Mouse (Mus musculus): ENCODE measurements at regions not wholly inside any gene's neighbourhood (a gene's known extent, or its start where the extent isn't known, plus 50 kb on each side); places are given as distances from the start of the nearest gene placed in this dataset.
A peak's percentile ranks its signal among the peaks of the same experiment; 100 is the strongest.

DNA sequence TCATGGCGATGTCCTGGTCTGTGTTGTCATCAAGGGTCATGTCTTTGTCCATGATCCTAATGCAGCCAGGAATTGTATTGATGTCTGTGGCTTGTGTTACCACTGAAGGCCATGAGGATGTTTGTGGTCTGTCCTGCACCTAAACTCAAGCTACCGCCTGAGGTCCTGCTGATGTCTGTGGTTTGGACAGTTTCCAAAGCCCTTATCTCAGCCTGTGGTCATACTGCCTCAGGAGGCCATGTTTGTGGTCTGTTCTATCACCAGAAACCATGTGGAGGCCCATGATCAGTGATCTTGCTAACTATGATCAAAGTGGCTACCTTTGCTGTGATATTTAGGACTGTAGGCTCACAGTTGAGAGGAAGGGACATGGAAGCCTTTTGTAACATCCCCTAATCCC, 187.8 kb upstream of the Mad2l1 start:
- Histone ChIP-seq H3K27ac (no peak overlapping the region), H3K36me3 (replicated peaks) (no peaks in the 10 kb centered on the region), H3K27me3 (ENCODE audit: poor library complexity, severe bottlenecking) (no peaks in the 10 kb centered on the region), H3K4me3 (no peak overlapping the region), H3K4me1 (no peaks in the 10 kb centered on the region), H3K9me3 (no peaks in the 10 kb centered on the region)
- no peak for DNase-seq (ENCODE audit: extremely low spot score, low spot score)
- 92% methylated on average over 2 of the region's 2 CpGs for WGBS

DNA sequence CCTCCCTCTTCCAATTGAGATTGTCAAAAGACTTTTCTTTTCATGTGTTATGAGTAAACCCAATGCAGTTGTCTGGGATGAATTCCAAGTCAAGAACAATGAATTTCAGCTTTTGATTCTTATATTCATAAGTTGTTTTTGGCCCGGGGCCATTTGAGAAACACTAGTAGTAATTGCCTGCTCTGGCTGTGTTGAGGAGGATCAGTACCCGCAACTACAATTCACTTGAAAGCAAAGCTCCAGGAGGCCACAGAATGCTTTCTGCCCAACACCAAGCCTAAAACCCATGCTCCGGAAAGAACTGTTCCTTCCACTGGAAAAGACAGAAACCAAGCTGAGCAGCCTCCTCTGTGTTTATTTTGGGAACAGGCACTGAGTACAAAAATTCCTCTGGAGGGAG, 174.1 kb upstream of the Mad2l1 start:
- H3K27me3 ChIP-seq (ENCODE audit: poor library complexity, severe bottlenecking) = no peaks in the 10 kb centered on the region
- no peak for DNase-seq (ENCODE audit: extremely low spot score, low spot score)
- no peaks in the 10 kb centered on the region for H3K36me3 ChIP-seq (replicated peaks)
- H3K9me3 ChIP-seq = no peaks in the 10 kb centered on the region
- H3K27ac ChIP-seq = no peak overlapping the region
- peaks cover 2% of the 10 kb centered on the region; the same call in 1 of the 2 replicates for H3K4me1 ChIP-seq
- no peak overlapping the region for H3K4me3 ChIP-seq
- WGBS = 69% methylated on average over 3 of the region's 3 CpGs

DNA sequence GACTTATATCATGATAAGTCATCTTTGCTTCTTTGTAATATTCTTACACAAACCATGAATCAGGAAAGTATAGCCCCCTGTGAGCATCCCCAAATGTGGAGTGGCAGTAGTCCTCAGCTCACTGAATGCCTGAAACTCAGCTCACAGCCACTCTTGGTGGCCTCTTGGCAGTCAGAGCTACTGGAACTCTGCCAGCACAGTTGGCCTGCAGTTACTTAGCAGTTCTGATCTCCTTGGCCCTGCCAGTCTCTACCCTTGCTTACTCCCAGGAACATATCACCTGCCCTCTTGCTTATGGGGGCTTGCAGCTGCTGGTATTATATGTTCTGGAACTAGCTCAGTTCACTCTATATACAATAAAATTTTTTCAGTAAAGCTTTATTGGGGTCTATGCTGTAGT, 167.9 kb upstream of the Mad2l1 start:
- Histone ChIP-seq H3K27me3 (ENCODE audit: poor library complexity, severe bottlenecking) (no peaks in the 10 kb centered on the region), H3K4me3 (no peak overlapping the region), H3K36me3 (replicated peaks) (no peaks in the 10 kb centered on the region), H3K9me3 (no peaks in the 10 kb centered on the region), H3K27ac (no peak overlapping the region), H3K4me1 (no peaks in the 10 kb centered on the region)
- DNase-seq (ENCODE audit: extremely low spot score, low spot score) = no peak

DNA sequence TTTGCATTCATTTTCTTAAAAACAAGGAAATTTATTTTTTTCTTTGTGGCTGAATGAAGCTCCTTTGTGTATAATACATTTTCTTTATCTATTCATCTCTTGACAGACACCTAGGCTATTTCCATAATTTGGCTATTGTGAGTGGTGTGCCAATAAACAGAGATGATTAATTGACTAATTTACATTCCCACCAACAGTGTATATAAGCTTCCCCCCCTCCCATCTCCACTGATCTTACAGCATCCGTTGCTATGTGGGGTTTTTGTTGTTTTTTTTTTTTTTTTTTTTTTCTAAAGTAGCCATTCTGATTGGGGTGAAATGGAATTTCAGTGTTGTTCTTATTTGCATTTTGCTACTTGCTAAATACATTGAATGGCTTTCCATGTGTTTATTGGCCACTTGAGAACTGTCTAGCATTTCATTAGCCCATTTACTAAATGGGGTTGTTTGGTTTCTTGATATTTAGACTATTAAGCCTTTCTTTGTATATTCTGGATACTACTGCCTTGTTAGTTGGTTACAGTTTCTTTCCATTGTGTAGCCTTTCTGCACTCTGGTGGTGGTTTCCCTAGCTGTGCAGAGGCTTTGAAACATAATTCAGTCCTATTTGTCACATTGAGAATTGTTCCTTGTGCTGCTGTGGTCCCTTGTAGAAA, 153.8 kb upstream of the Mad2l1 start:
- DNase-seq (ENCODE audit: extremely low spot score, low spot score) = no peak
- no peaks in the 10 kb centered on the region for H3K36me3 ChIP-seq (replicated peaks)
- no peaks in the 10 kb centered on the region for H3K9me3 ChIP-seq
- no peaks in the 10 kb centered on the region for H3K27me3 ChIP-seq (ENCODE audit: poor library complexity, severe bottlenecking)
- no peaks in the 10 kb centered on the region for H3K4me1 ChIP-seq
- H3K27ac ChIP-seq = no peak overlapping the region
- H3K4me3 ChIP-seq = no peak overlapping the region
- 67% methylated on average over 1 of the region's 1 CpGs for WGBS

DNA sequence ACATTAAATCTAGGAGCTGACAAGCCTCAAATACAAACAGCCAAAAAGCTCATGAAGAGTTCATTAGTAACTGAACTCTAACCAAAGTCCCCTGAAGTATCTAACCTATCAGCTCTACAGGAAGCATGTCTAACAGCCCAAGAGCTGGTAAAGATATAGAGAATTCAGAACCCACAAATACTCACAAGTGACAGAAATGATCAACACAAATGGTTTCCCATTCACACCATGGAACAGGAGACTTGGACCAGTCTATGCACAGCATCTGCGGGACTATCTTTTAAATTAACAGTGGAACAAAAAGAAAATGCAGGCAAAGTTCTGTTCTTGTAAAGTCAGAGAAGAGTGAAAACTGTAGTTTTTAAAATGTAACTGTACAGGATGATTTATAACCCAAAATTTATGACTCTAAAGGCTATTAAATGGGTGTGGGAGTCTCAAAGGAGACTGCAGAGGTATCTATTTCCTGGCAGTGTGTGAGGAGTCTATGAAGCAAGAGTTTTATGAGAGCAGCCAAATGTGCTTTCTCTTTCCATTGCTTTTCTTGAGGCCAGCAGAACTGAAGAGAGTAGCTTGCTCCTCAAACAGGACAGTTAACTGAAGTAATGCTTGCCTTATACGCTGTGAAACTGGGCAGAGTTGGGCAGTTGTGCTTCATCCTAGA, 152.7 kb upstream of the Mad2l1 start:
- Histone ChIP-seq H3K4me1 (no peaks in the 10 kb centered on the region), H3K27me3 (ENCODE audit: poor library complexity, severe bottlenecking) (no peaks in the 10 kb centered on the region), H3K27ac (no peak overlapping the region), H3K36me3 (replicated peaks) (no peaks in the 10 kb centered on the region), H3K4me3 (no peak overlapping the region), H3K9me3 (no peaks in the 10 kb centered on the region)
- 91% methylated on average over 2 of the region's 2 CpGs for WGBS
- DNase-seq (ENCODE audit: extremely low spot score, low spot score) = no peak

DNA sequence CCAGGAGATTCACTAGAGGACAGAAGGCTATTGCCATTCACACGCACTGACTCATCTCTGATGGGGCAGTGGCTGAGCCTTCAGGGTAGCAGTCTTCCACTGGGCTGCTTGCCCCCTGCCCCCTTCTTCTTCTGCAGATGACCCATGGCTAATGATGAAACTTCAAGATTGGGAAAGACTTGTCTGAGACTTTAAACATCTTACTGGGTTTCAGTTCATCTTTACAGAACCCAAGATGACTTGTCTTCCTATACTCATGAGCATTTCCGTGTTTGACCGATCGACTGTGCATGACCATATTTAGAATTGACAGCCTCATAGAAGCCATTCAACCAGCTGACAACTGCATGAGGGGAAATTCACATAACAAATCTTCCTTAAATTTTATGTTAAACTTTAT, 140.0 kb upstream of the Mad2l1 start:
- WGBS = 90% methylated on average over 4 of the region's 4 CpGs
- no peak for DNase-seq (ENCODE audit: extremely low spot score, low spot score)
- no peak overlapping the region for H3K27ac ChIP-seq
- no peak overlapping the region for H3K4me3 ChIP-seq
- no peaks in the 10 kb centered on the region for H3K9me3 ChIP-seq
- H3K36me3 ChIP-seq (replicated peaks) = no peaks in the 10 kb centered on the region
- H3K27me3 ChIP-seq (ENCODE audit: poor library complexity, severe bottlenecking) = no peaks in the 10 kb centered on the region
- H3K4me1 ChIP-seq = peaks cover 23% of the 10 kb centered on the region

DNA sequence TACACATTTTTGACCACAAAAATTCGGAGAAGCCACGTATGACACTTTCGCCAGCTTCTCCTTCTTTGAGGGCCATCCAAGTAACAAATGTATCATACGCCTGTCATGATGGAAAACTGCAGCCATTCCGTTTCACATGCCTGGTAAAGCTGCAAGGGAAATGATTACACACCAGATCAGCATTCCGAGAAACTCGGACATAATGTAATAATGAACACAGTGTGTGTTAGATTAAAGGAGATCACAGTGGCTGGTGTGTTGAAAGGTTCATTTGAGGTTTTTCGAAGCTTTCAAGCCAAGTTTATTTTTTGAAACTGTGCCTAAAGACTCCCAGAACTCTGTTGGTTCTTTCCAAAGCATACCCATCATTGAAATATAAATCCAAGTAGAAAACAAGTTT, 137.8 kb upstream of the Mad2l1 start:
- 90% methylated on average over 8 of the region's 8 CpGs for WGBS
- H3K4me1 ChIP-seq = peaks cover 43% of the 10 kb centered on the region
- no peaks in the 10 kb centered on the region for H3K36me3 ChIP-seq (replicated peaks)
- H3K4me3 ChIP-seq = no peak overlapping the region
- no peak overlapping the region for H3K27ac ChIP-seq
- no peaks in the 10 kb centered on the region for H3K27me3 ChIP-seq (ENCODE audit: poor library complexity, severe bottlenecking)
- H3K9me3 ChIP-seq = no peaks in the 10 kb centered on the region
- no peak for DNase-seq (ENCODE audit: extremely low spot score, low spot score)

DNA sequence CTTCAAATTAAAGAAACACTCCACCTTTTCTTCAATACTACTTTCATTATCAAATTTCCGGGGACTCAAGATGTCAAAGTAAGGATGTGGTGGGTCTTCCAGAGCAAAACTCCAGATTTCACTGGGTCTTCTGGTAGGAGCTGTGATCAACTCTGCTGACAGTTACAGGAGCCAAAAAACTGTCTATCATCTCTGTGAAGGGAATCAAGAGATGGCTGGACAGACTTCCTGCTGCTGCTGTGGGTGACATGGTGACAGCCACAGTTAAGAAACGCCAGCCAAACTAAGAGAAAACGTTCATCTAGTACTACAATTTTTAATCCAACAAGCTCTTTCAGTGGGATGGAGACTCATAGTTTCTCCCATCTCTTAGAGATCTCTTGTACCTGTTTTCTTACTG, 136.5 kb upstream of the Mad2l1 start:
- Histone ChIP-seq H3K9me3 (no peaks in the 10 kb centered on the region), H3K27ac (peak overlapping the region; percentile 69), H3K4me1 (peaks cover 47% of the 10 kb centered on the region), H3K27me3 (ENCODE audit: poor library complexity, severe bottlenecking) (no peaks in the 10 kb centered on the region), H3K36me3 (replicated peaks) (no peaks in the 10 kb centered on the region), H3K4me3 (no peak overlapping the region)
- DNase-seq (ENCODE audit: extremely low spot score, low spot score) = no peak
- WGBS = 59% methylated on average over 3 of the region's 3 CpGs

DNA sequence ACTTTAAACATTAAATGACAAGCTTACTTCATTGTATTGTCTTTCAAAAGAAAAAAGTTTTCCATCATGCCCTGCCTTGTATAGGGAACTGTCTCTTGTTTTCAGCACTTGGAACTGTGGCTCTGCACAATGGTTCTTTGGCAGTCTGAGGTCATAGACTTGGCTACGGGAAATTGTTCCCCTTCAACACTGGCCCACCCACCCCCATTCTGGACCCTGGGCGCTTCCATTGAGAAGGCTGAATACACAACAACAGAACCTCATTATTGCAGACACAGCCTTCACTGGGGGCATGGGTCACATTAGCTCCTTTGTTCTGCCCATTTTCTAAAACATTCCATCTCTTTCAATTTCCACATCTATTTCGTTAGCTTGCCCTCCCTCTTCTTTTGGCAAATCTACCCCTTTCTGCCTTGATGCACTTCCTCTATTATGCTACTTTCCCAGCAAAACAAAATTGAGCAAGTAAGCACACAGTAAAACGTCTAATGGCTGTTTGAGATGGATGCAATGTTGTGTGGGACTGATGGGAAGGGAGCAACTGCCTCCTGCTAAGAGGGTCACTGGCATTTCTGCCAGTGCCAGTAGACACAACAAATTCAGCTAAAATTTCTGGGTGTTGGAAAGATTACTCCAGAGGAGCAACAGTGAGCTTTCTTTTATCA, 136.0 kb upstream of the Mad2l1 start:
- WGBS = 14% methylated on average over 4 of the region's 4 CpGs
- peaks cover 47% of the 10 kb centered on the region for H3K4me1 ChIP-seq
- H3K27ac ChIP-seq = peak overlapping the region; percentile 69
- H3K4me3 ChIP-seq = no peak overlapping the region
- no peaks in the 10 kb centered on the region for H3K9me3 ChIP-seq
- DNase-seq (ENCODE audit: extremely low spot score, low spot score) = peak; percentile 72
- no peaks in the 10 kb centered on the region for H3K27me3 ChIP-seq (ENCODE audit: poor library complexity, severe bottlenecking)
- H3K36me3 ChIP-seq (replicated peaks) = no peaks in the 10 kb centered on the region

DNA sequence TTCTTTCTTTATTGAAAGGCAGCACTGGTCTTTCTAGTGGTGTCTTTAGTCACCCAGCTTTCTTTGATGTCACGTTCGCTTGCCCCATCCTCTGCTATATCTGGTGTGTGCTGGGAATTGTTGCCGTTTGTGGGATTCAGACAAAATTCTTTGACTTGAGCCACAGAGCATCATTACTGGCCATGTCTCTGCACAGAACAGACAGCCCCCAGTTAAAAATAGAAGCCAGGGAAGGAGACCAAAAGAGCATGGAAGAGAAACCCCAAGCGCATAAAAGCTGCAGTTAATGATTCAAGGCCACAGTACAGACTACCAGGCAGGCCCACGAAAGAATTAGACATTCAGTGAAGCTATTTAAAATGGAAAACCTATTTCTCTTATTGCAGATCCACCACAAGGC, 133.7 kb upstream of the Mad2l1 start:
- no peaks in the 10 kb centered on the region for H3K9me3 ChIP-seq
- peaks cover 47% of the 10 kb centered on the region for H3K4me1 ChIP-seq
- no peaks in the 10 kb centered on the region for H3K36me3 ChIP-seq (replicated peaks)
- H3K27me3 ChIP-seq (ENCODE audit: poor library complexity, severe bottlenecking) = no peaks in the 10 kb centered on the region
- 46% methylated on average over 5 of the region's 5 CpGs for WGBS
- peak overlapping the region; percentile 78 for H3K27ac ChIP-seq
- H3K4me3 ChIP-seq = no peak overlapping the region
- DNase-seq (ENCODE audit: extremely low spot score, low spot score) = no peak

DNA sequence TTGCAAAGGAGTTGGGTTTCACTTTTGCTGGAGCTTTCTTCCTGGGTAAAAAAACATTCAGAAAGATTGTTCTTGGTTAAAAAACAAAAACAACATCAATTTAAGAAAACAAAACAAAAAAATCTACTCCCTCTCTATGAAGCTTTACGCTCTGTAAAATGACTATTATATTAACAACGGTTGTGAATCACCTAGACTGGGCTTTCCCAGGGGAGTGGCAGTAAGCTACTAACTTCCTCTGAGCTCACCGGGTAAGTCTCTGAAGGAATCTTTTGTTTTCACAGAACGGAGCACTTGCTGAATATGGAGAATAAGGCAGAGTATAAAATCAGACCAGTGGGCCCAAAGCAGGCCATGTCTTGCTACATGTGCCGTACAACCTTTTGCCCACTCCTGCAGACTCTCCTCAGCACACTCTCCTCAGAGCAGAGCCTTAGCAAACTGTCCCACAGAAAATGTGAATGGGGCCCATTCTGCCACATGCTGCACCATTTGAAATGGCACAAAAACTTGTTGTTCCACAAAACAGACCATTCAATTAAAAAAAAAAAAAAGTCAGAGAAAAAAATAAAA, 133.2 kb upstream of the Mad2l1 start:
- no peak for DNase-seq (ENCODE audit: extremely low spot score, low spot score)
- Histone ChIP-seq H3K27me3 (ENCODE audit: poor library complexity, severe bottlenecking) (no peaks in the 10 kb centered on the region), H3K4me3 (no peak overlapping the region), H3K27ac (peak overlapping the region; percentile 78), H3K9me3 (no peaks in the 10 kb centered on the region), H3K36me3 (replicated peaks) (no peaks in the 10 kb centered on the region), H3K4me1 (peaks cover 47% of the 10 kb centered on the region)
- 33% methylated on average over 5 of the region's 5 CpGs for WGBS

DNA sequence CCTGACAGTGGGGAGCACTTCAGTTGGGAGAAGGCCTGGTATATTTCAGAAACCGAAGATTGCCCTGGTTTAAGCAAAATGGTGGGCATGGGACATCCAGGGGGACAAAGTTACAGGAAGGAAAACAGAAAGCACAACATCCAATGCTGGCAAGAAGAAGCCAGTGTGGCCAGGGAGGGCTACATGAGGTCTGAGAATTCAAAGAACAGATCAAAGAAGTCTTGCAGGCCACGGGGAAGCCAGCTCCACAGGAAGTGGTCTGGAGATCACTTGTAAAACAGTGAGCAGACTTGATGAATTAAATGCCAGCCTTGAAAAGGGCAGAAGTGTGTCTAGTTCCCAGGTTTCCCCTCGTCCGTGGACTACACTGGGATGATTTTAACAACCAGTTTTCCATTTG, 120.4 kb upstream of the Mad2l1 start:
- 65% methylated on average over 4 of the region's 4 CpGs for WGBS
- DNase-seq (ENCODE audit: extremely low spot score, low spot score) = no peak
- peak overlapping the region; percentile 49; the same call in 1 of the 2 replicates for H3K27ac ChIP-seq

DNA sequence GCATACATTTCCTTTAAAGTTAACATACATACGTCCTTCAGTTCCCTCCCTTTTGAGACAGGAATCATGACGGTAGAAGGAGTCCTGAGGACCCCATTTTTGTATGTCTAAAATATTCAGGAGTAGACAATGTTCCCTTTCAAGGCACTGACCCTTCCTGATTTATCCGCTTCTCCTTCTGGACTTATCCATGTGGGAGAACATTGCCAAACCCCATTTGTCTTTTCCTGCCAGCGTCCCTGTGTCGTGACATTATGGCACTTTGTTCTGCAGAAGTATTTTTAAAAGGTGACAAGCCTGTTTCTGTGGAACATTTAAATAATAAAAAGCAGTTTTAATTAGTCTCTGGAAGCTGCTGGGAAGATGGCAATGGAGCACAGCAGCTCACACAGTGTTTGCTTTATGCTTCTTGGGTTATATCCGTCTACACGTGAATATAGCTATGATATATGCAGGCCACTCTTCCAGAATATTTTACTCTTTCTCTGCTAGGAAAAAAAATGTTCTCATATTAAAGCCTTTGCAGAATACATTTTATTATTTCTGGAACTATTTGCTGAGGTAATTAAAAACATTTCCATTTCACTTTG, 115.6 kb upstream of the Mad2l1 start:
- DNase-seq (ENCODE audit: extremely low spot score, low spot score) = no peak
- 61% methylated on average over 7 of the region's 7 CpGs for WGBS
- Histone ChIP-seq H3K4me3 (no peak overlapping the region), H3K9me3 (no peaks in the 10 kb centered on the region), H3K4me1 (peaks cover 19% of the 10 kb centered on the region), H3K27ac (no peak overlapping the region), H3K27me3 (ENCODE audit: poor library complexity, severe bottlenecking) (no peaks in the 10 kb centered on the region), H3K36me3 (replicated peaks) (no peaks in the 10 kb centered on the region)

More for the DNA sequence above, 120.4 kb upstream of the Mad2l1 start:
- no peaks in the 10 kb centered on the region for H3K9me3 ChIP-seq
- H3K4me3 ChIP-seq = no peak overlapping the region
- no peaks in the 10 kb centered on the region for H3K27me3 ChIP-seq (ENCODE audit: poor library complexity, severe bottlenecking)
- H3K4me1 ChIP-seq = peaks cover 15% of the 10 kb centered on the region
- no peaks in the 10 kb centered on the region for H3K36me3 ChIP-seq (replicated peaks)
